ENCODE assay signal across 27 mouse cellular contexts in genomic region chr6:33960766-33961165, GRCm38 (mm10).
"Had no signal": no experiment of that assay in that cellular context is flagged by ENCODE, and none has a peak within 500 bp of the region (broad histone marks: within the 10 kb centered on the region; RNA-seq: fewer than 3 reads in every experiment).

No protein-coding gene starts in this region.

- H3K9ac ChIP-seq: embryonic facial prominence, embryonic 12.5 days; embryonic facial prominence, embryonic 13.5 days; embryonic facial prominence, embryonic 15.5 days; forebrain, embryonic 12.5 days; forebrain, embryonic 13.5 days; forebrain, embryonic 15.5 days; forebrain, postnatal 0 days had no signal

- H3K4me2 ChIP-seq: embryonic facial prominence, embryonic 12.5 days; embryonic facial prominence, embryonic 13.5 days; embryonic facial prominence, embryonic 15.5 days; forebrain, embryonic 12.5 days; forebrain, embryonic 13.5 days; forebrain, embryonic 15.5 days had no signal

- DNase-seq: cerebellum, adult 2 months; cerebellum, adult 8-10 months; cerebellum, adult 9-10 months; cerebellum, adult 9-11 months; cerebellum, postnatal 10 days; cerebellum, postnatal 14 days; cerebellum, postnatal 25 days; cerebellum, postnatal 36 days; embryo, embryonic 11 days; forebrain, postnatal 0 days; gastrocnemius, adult 2 months; gastrocnemius, postnatal 10 days; gastrocnemius, postnatal 14 days; gastrocnemius, postnatal 25 days; gastrocnemius, postnatal 36 days; heart, adult 18-20 months had no signal

- H3K27ac ChIP-seq: embryonic facial prominence, embryonic 10.5 days; embryonic facial prominence, embryonic 12.5 days; embryonic facial prominence, embryonic 13.5 days; embryonic facial prominence, embryonic 15.5 days; forebrain, embryonic 10.5 days; forebrain, embryonic 12.5 days; forebrain, embryonic 13.5 days; forebrain, embryonic 15.5 days; gastrocnemius, adult 2 months had no signal

- H3K36me3 ChIP-seq: embryonic facial prominence, embryonic 10.5 days; embryonic facial prominence, embryonic 12.5 days; embryonic facial prominence, embryonic 13.5 days; embryonic facial prominence, embryonic 15.5 days; forebrain, embryonic 10.5 days; forebrain, embryonic 12.5 days; forebrain, embryonic 15.5 days had no signal

- ATAC-seq: forebrain, embryonic 13.5 days; forebrain, embryonic 14.5 days; forebrain, embryonic 15.5 days; forebrain, embryonic 16.5 days; forebrain, postnatal 0 days had no signal

- H3K9me3 ChIP-seq: embryonic facial prominence, embryonic 10.5 days; embryonic facial prominence, embryonic 12.5 days; embryonic facial prominence, embryonic 13.5 days; embryonic facial prominence, embryonic 15.5 days; forebrain, embryonic 10.5 days; forebrain, embryonic 12.5 days; forebrain, embryonic 13.5 days; forebrain, embryonic 15.5 days had no signal

- H3K4me3 ChIP-seq: embryonic facial prominence, embryonic 10.5 days; embryonic facial prominence, embryonic 12.5 days; embryonic facial prominence, embryonic 13.5 days; embryonic facial prominence, embryonic 15.5 days; erythroblast, embryonic 14.5 days; forebrain, embryonic 10.5 days; forebrain, embryonic 12.5 days; forebrain, embryonic 13.5 days; forebrain, embryonic 15.5 days; gastrocnemius, adult 2 months had no signal

- H3K27me3 ChIP-seq: embryonic facial prominence, embryonic 12.5 days; embryonic facial prominence, embryonic 13.5 days; embryonic facial prominence, embryonic 15.5 days; forebrain, embryonic 12.5 days; forebrain, embryonic 15.5 days had no signal

- H3K4me1 ChIP-seq: embryonic facial prominence, embryonic 15.5 days had no signal
